Mouse (Mus musculus) lung, postnatal 10 days (tissue): ENCODE data around the gene Olfr813.
"Not testable (repeated sequence)": the region's sequence is repeated elsewhere in the genome, so short reads cannot be mapped to it uniquely, and the experiment has no call there.

Experiments
- DNase-seq: peaks from one replicate; pipeline ENCODE4 v3.0.0; 2021

The Olfr813 gene

DNA sequence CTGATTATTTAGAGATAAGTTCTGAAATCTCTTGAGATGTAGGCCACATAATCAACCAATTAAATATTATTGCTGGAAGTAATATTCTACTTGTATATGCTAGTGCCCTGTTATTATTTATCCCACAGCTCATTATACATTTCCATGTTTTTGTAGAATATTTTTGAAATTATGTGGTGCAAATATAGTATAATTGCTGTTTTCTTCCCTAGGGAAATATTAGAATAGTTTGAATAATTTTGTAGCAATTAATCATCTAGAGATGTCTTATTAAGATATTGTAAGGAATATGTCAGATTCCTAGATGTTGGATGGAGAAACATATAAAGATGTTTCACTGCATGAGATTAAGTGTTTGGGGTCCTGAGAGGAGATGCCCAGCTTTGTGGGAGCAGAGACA, at the start of gene Olfr813:
Olfr813 (plus strand) TSS at position 301 of the 400 bp plus-strand sequence.
- no peak for DNase-seq

DNA sequence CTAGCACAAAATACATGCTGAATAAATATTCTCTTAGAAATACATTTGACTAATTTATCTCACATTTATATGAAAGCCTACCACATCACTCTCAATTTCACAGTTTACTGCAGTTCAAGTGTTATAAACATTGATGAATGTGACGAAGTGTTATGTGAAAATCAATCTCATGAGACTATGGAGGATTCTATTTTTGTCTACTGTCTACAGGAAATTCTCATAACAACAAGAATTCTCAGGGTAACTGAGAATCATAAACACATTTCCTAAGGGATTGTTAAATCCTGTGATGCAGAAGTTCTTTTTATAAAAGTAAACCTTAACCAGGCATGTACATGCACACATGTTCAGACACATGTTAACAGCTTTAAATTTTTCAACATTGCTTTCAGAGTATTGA, 9.2 kb upstream of the Olfr813 start, which contains the start of gene Olfr812:
Olfr812 (minus strand) TSS at position 101 of the 400 bp plus-strand sequence.
- DNase-seq = no peak

- no peak for DNase-seq
Observed at GRCm38 (mm10) chr10:129847343-129847742, 7.8 kb upstream of the Olfr813 start.

- not testable (repeated sequence) for DNase-seq
Observed at GRCm38 (mm10) chr10:129879751-129880150, 24.6 kb downstream of the Olfr813 start, which contains the start of gene Olfr814. Olfr814 (minus strand) TSS chr10:129879851.

- not testable (repeated sequence) for DNase-seq
Observed at GRCm38 (mm10) chr10:129885496-129885895, 30.3 kb downstream of the Olfr813 start.

GRCm38 (mm10) chr10:129885934-129886333, 30.8 kb downstream of the Olfr813 start:
- no peak for DNase-seq

DNA sequence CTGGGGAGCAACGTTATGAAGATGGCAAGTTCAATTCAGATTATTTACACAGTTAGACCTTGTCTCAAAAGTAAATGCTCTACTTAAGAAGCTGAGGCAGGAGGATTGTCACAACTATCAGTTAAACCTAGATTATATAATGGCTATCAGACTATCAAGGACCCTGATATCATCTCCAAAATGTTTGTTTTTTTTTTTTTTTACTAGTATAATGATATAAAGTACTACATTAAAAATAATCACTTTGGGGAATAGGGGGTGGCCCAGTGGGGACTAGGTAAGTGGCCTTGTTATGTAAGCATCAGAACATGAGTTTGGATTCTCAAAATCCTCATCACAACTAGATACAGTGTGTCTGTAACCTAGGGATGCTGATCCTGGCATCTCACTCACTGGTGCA, 50.6 kb downstream of the Olfr813 start, which contains the start of gene Olfr815:
Olfr815 (minus strand) TSS at position 101 of the 400 bp plus-strand sequence.
- DNase-seq = not testable (repeated sequence)
